Mouse (Mus musculus) olfactory bulb, adult 2 months (tissue): ENCODE data around the gene Eef2.

Source experiments
- CTCF ChIP-seq: fragments of 200-500 bp; IDR thresholded peaks from 2 replicates; pipeline ENCODE4 v1.5.1; 2012; ENCODE audit warnings: low read depth, mild to moderate bottlenecking, low read length, moderate library complexity; ENCODE audit not compliant: insufficient read depth
- POLR2A ChIP-seq: fragments of 200-500 bp; IDR thresholded peaks from 2 replicates; pipeline ENCODE4 v1.6.1; 2012; ENCODE audit warnings: mild to moderate bottlenecking, low read depth, low read length, moderate library complexity; ENCODE audit not compliant: insufficient read depth

- no peak for TF ChIP-seq CTCF
- no peak for TF ChIP-seq POLR2A
These were observed 33.2 kb upstream of the Eef2 start for GRCm38 (mm10) chr10:81143157-81143633.
